Mouse (Mus musculus) CH12F3 (cell line): ENCODE results near the gene Numb.

ENCODE experiments used
- in situ Hi-C: fragments of 300-500 bp; cut with MboI; formaldehyde crosslinking; loops from 2 replicates; pipeline ENCODE4 v1.14.3; 2020; ENCODE audit warnings: low sequenced_read_pairs

Gene Numb

GRCm38 (mm10) chr12:83749186-83749585, 172.5 kb downstream of the Numb start:
- in situ Hi-C loops = no loop called here
